Mouse (Mus musculus) monocyte, adult 2 months (primary cell): ENCODE results near the gene 4931409K22Rik.

Experiments used
- DNase-seq, 2 experiments: peaks; one replicate each; pipeline ENCODE4 v3.0.0; 2022; ENCODE audit warnings: low spot score in 2 of 2, low read depth in 1 of 2

Gene 4931409K22Rik

GRCm38 (mm10) chr5:24556709-24557108, at the start of gene 4931409K22Rik:
TSS of gene 4931409K22Rik (minus strand) at chr5:24556809.
- DNase-seq: no peak

- DNase-seq: no peak
Observed at GRCm38 (mm10) chr5:24605980-24606665, 49.5 kb upstream of the 4931409K22Rik start.

- DNase-seq: no peak
Observed at GRCm38 (mm10) chr5:24605321-24605979, 48.8 kb upstream of the 4931409K22Rik start.

- no peak for DNase-seq
Observed at GRCm38 (mm10) chr5:24604656-24605100, 48.1 kb upstream of the 4931409K22Rik start.

GRCm38 (mm10) chr5:24604080-24604655, 47.6 kb upstream of the 4931409K22Rik start:
- no peak for DNase-seq

- no peak for DNase-seq
Observed at GRCm38 (mm10) chr5:24603431-24604010, 46.9 kb upstream of the 4931409K22Rik start.

- no peak for DNase-seq
Observed at GRCm38 (mm10) chr5:24602751-24603343, 46.2 kb upstream of the 4931409K22Rik start.

GRCm38 (mm10) chr5:24601911-24602750, 45.5 kb upstream of the 4931409K22Rik start:
- no peak for DNase-seq

- no peak for DNase-seq
Observed at GRCm38 (mm10) chr5:24601071-24601835, 44.6 kb upstream of the 4931409K22Rik start.

- no peak for DNase-seq
Observed at GRCm38 (mm10) chr5:24600236-24600635, 43.6 kb upstream of the 4931409K22Rik start.

GRCm38 (mm10) chr5:24599137-24599536, 42.5 kb upstream of the 4931409K22Rik start:
- DNase-seq: no peak

- DNase-seq: no peak
Observed at GRCm38 (mm10) chr5:24598570-24599006, 42.0 kb upstream of the 4931409K22Rik start.

GRCm38 (mm10) chr5:24597901-24598569, 41.4 kb upstream of the 4931409K22Rik start:
- no peak for DNase-seq

GRCm38 (mm10) chr5:24597221-24597728, 40.7 kb upstream of the 4931409K22Rik start:
- peak in 1 of 2 experiments; percentile 72 for DNase-seq

GRCm38 (mm10) chr5:24596519-24597171, 40.0 kb upstream of the 4931409K22Rik start:
- peak in 1 of 2 experiments; percentile 36 for DNase-seq

- DNase-seq: no peak
Observed at GRCm38 (mm10) chr5:24595786-24596380, 39.3 kb upstream of the 4931409K22Rik start.

GRCm38 (mm10) chr5:24595261-24595660, 38.7 kb upstream of the 4931409K22Rik start:
- no peak for DNase-seq

- DNase-seq: no peak
Observed at GRCm38 (mm10) chr5:24594346-24594745, 37.7 kb upstream of the 4931409K22Rik start.
